21 mouse cellular contexts compared by ENCODE assay signal in genomic region chr16:72889401-72889800, GRCm38 (mm10).
A peak's percentile ranks its signal among the peaks of the same experiment; 100 is the strongest.
DNase-seq lines count a peak whose midpoint lies in the region; ATAC-seq and TF ChIP-seq lines count a peak whose summit lies in the region.
"Had no signal": no experiment of that assay in that cellular context is flagged by ENCODE, and none has a peak within 500 bp of the region (broad histone marks: within the 10 kb centered on the region; RNA-seq: fewer than 3 reads in every experiment).

No protein-coding gene starts in this region.

- 73% methylated on average over 9 of the region's 9 CpGs for WGBS in forebrain, embryonic 13.5 days
- 94% methylated on average over 9 of the region's 9 CpGs for WGBS in forebrain, embryonic 10.5 days
- 68% methylated on average over 9 of the region's 9 CpGs for WGBS in midbrain, embryonic 13.5 days
- 88% methylated on average over 9 of the region's 9 CpGs for WGBS in midbrain, embryonic 10.5 days

- no peak overlapping the region for H3K4me3 ChIP-seq in forebrain, embryonic 13.5 days
- H3K4me3 ChIP-seq in forebrain, embryonic 10.5 days, result no peak overlapping the region
- H3K4me3 ChIP-seq in midbrain, embryonic 13.5 days (replicated peaks), result no peak overlapping the region
- no peak overlapping the region for H3K4me3 ChIP-seq in midbrain, embryonic 10.5 days
- H3K4me3 ChIP-seq: embryonic facial prominence, embryonic 12.5 days; embryonic facial prominence, embryonic 15.5 days; hindbrain, embryonic 12.5 days; hindbrain, embryonic 15.5 days had no signal

- 0 out of 2 replicates have a peak, but pooled peaks have one; percentile 15 for ATAC-seq in forebrain, embryonic 13.5 days
- 0 out of 2 replicates have a peak, but pooled peaks have one; percentile 2 for ATAC-seq in midbrain, embryonic 13.5 days
- ATAC-seq: Patski had no signal

- no peak overlapping the region for H3K4me2 ChIP-seq in forebrain, embryonic 13.5 days
- no peak overlapping the region for H3K4me2 ChIP-seq in midbrain, embryonic 13.5 days (replicated peaks)
- H3K4me2 ChIP-seq: embryonic facial prominence, embryonic 12.5 days; embryonic facial prominence, embryonic 15.5 days; heart, embryonic 11.5 days; hindbrain, embryonic 12.5 days; hindbrain, embryonic 15.5 days had no signal

- no peaks in the 10 kb centered on the region for H3K27me3 ChIP-seq in forebrain, embryonic 13.5 days
- H3K27me3 ChIP-seq in forebrain, embryonic 10.5 days (ENCODE audit: poor library complexity, severe bottlenecking), result peaks cover 19% of the 10 kb centered on the region
- no peaks in the 10 kb centered on the region for H3K27me3 ChIP-seq in midbrain, embryonic 13.5 days
- no peaks in the 10 kb centered on the region for H3K27me3 ChIP-seq in midbrain, embryonic 10.5 days (ENCODE audit: low read depth, poor library complexity, severe bottlenecking)
- H3K27me3 ChIP-seq: embryonic facial prominence, embryonic 12.5 days; embryonic facial prominence, embryonic 15.5 days; hindbrain, embryonic 12.5 days; hindbrain, embryonic 15.5 days had no signal

- H3K9me3 ChIP-seq in forebrain, embryonic 13.5 days (replicated peaks), result no peaks in the 10 kb centered on the region
- H3K9me3 ChIP-seq in forebrain, embryonic 10.5 days, result no peaks in the 10 kb centered on the region
- H3K9me3 ChIP-seq in midbrain, embryonic 13.5 days, result no peaks in the 10 kb centered on the region
- H3K9me3 ChIP-seq in midbrain, embryonic 10.5 days (replicated peaks), result no peaks in the 10 kb centered on the region
- H3K9me3 ChIP-seq: embryonic facial prominence, embryonic 12.5 days; embryonic facial prominence, embryonic 15.5 days; hindbrain, embryonic 12.5 days; hindbrain, embryonic 15.5 days had no signal

- no peaks in the 10 kb centered on the region for H3K36me3 ChIP-seq in forebrain, embryonic 13.5 days (ENCODE audit: poor library complexity, severe bottlenecking)
- H3K36me3 ChIP-seq in forebrain, embryonic 10.5 days (replicated peaks), result no peaks in the 10 kb centered on the region
- no peaks in the 10 kb centered on the region for H3K36me3 ChIP-seq in midbrain, embryonic 13.5 days
- H3K36me3 ChIP-seq in midbrain, embryonic 10.5 days, result no peaks in the 10 kb centered on the region
- H3K36me3 ChIP-seq: embryonic facial prominence, embryonic 12.5 days; embryonic facial prominence, embryonic 15.5 days; hindbrain, embryonic 12.5 days; hindbrain, embryonic 15.5 days had no signal

- no peak for TF ChIP-seq POLR2A in brain, embryonic 14.5 days (IDR thresholded peaks at IDR 0.05; ENCODE audit: borderline replicate concordance, extremely low read depth, insufficient read depth, insufficient read length, poor library complexity, severe bottlenecking)

- DNase-seq in forebrain, embryonic 10.5 days (ENCODE audit: extremely low spot score, low spot score), result no peak
- DNase-seq in midbrain, embryonic 10.5 days (ENCODE audit: low spot score), result no peak
- peak; percentile 59 for DNase-seq in brain, embryonic 14.5 days (ENCODE audit: low read depth)
- no peak for DNase-seq in MN1 (ENCODE audit: low spot score)
- DNase-seq: adrenal gland, postnatal 10 days; adrenal gland, postnatal 36 days; cerebellum, adult 11 months; cerebellum, adult 2 months; cerebellum, adult 9-11 months; cerebellum, postnatal 25 days; gastrocnemius, postnatal 10 days; heart, adult 11 months; kidney, adult 11 months had no signal

- no peak overlapping the region for H3K27ac ChIP-seq in forebrain, embryonic 13.5 days
- H3K27ac ChIP-seq in forebrain, embryonic 10.5 days, result no peak overlapping the region
- H3K27ac ChIP-seq in midbrain, embryonic 13.5 days, result no peak overlapping the region
- no peak overlapping the region for H3K27ac ChIP-seq in midbrain, embryonic 10.5 days (replicated peaks)
- H3K27ac ChIP-seq: embryonic facial prominence, embryonic 12.5 days; embryonic facial prominence, embryonic 15.5 days; hindbrain, embryonic 12.5 days; hindbrain, embryonic 15.5 days had no signal

- no peak overlapping the region for H3K9ac ChIP-seq in forebrain, embryonic 13.5 days
- H3K9ac ChIP-seq in midbrain, embryonic 13.5 days (replicated peaks), result no peak overlapping the region
- H3K9ac ChIP-seq: embryonic facial prominence, embryonic 12.5 days; embryonic facial prominence, embryonic 15.5 days; hindbrain, embryonic 12.5 days; hindbrain, embryonic 15.5 days had no signal

- no peak for TF ChIP-seq CTCF in brain, embryonic 14.5 days (IDR thresholded peaks at IDR 0.05; ENCODE audit: borderline replicate concordance, extremely low read depth, insufficient read depth, insufficient read length)

- H3K4me1 ChIP-seq in forebrain, embryonic 13.5 days, result peaks cover 22% of the 10 kb centered on the region
- peaks cover 21% of the 10 kb centered on the region for H3K4me1 ChIP-seq in forebrain, embryonic 10.5 days
- H3K4me1 ChIP-seq in midbrain, embryonic 13.5 days (replicated peaks), result peaks cover 41% of the 10 kb centered on the region
- H3K4me1 ChIP-seq in midbrain, embryonic 10.5 days, result peaks cover 41% of the 10 kb centered on the region
- H3K4me1 ChIP-seq: embryonic facial prominence, embryonic 15.5 days; hindbrain, embryonic 15.5 days had no signal
